Mouse (Mus musculus): Measurements from ENCODE around the gene Rab44. TPM values are rescaled to one million over a fixed set of nuclear protein-coding genes. Genes with fewer than 3 reads are reported as not detected.

Rab44 gene
- polyA plus RNA-seq, 1 experiment from 2014 or later: 0.26 TPM

DNA sequence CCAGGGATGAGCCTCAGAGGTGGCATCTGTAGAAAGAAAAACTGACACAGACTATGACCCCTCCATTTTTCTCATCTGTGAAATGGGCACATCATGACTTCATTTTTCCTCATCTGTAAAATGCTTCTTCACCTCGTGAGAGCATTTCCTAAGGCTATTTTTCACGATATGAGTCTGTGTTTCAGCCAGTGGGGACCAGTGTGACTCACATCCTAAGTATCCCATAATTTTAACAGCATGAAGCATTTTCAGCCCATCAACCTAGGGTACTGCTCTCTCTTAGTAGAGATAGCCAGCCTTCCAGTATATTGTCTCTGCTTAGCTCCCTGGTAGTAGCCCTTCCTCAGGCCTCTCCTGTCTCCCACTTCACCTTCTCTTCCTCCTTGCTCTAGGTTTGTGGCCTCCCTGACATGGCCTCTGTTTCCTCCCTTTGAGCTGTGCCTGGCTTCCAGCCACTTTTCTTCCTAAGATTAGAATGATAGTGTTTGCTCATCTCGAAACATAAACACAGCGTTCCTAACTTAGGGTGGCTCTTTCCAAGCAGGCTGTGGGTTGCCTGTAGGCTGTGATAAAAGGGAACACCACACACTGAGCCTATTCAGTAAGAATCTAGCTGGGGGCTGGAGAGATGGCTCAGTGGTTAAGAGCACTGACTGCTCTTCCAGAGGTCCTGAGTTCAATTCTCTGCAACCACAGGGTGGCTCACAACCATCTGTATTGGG lies 66.6 kb downstream of the Rab44 start:
- Histone ChIP-seq H3K4me3 (no peak overlapping the region), H3K27ac (no peak overlapping the region), H3K9me3 (replicated peaks) (no peaks in the 10 kb centered on the region), H3K4me1 (peaks cover 50% of the 10 kb centered on the region), H3K36me3 (no peaks in the 10 kb centered on the region), H3K27me3 (ENCODE audit: low read depth, poor library complexity, severe bottlenecking) (peaks cover 7% of the 10 kb centered on the region; the same call in 1 of the 2 replicates)
- WGBS: 85% methylated on average over 4 of the region's 4 CpGs
- no peak for DNase-seq (ENCODE audit: low spot score)

DNA sequence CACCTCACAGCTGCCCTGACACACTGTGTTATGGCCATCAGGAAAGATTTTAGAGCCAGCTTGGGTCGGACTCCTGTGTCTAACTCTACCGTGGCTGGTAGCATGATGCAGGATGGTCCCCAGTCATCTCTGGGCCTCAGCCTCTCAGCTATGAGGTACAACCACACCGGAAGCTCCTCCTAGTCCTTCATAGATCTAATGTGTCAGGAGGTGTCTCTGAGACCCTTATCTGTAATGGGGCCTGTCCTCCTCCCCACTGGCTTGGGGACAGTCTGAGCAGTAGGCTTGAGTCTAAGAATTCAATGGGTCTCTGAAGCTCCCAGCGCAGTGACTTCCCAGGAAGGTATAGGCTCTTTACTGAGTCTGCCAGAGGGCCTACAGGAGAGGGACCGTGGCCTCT lies 67.8 kb downstream of the Rab44 start:
- peaks cover 50% of the 10 kb centered on the region for H3K4me1 ChIP-seq
- no peak for DNase-seq (ENCODE audit: low spot score)
- no peaks in the 10 kb centered on the region for H3K9me3 ChIP-seq (replicated peaks)
- 87% methylated on average over 5 of the region's 5 CpGs for WGBS
- no peak overlapping the region for H3K4me3 ChIP-seq
- H3K36me3 ChIP-seq: no peaks in the 10 kb centered on the region
- H3K27me3 ChIP-seq (ENCODE audit: low read depth, poor library complexity, severe bottlenecking): peaks cover 7% of the 10 kb centered on the region; the same call in 1 of the 2 replicates
- H3K27ac ChIP-seq: no peak overlapping the region; the same call in 1 of the 2 replicates

DNA sequence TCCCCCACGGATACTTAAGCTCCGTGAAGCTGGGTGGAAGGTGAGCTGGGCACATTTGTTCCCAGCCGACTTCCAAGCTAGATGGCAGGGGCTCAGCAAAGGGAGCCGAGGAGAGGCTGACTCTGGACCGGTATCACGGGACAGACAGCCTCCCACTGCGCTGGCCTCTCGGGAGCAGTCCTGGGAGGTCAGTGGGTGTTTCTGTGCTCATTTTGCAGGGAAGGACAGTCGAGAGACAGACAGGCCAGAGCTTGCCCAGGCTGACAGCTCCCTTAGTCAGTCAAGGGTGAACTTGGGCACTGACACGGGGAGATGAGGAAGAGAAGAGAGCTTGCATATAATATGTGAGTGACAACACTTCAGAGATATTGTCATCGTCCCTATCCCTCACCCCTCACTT lies 69.2 kb downstream of the Rab44 start:
- 60% methylated on average over 11 of the region's 11 CpGs for WGBS
- no peaks in the 10 kb centered on the region for H3K36me3 ChIP-seq
- no peak overlapping the region for H3K27ac ChIP-seq
- peaks cover 7% of the 10 kb centered on the region; the same call in 1 of the 2 replicates for H3K27me3 ChIP-seq (ENCODE audit: low read depth, poor library complexity, severe bottlenecking)
- no peaks in the 10 kb centered on the region for H3K9me3 ChIP-seq (replicated peaks)
- peaks cover 61% of the 10 kb centered on the region for H3K4me1 ChIP-seq
- no peak for DNase-seq (ENCODE audit: low spot score)
- no peak overlapping the region for H3K4me3 ChIP-seq

DNA sequence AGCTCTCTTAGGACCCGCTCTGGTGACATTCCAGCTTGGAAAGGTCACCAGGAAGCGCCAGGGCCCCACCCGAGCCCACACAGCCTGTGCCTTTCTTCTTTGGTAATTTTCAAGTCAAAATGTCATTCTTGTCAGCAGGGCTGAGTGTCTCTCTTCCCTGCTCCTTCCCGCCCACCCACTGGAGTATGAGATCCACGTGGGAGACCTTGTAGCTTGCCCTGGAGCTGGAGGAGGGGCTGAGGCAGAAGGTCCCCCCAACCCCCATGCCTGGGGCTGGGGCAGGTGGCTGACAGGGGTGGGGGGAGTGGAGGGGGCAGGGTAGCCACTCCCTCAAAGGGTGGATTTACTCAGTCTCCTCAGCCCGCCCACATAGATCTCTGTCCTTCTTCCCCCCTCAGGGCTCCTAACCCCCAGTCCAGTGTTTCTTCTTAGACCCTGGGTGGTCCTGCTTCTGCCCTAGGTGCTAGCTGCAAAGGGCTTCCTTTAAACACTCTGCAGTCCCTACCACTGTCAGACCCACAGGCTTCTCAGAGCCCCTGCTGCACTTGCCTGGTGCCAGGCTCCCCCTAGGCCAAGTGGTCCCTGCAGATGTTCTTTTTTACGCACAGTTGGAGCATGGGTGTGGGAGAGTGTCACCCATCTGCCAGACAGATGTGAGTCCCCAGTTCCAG lies 71.6 kb downstream of the Rab44 start:
- H3K4me3 ChIP-seq: no peak overlapping the region
- H3K9me3 ChIP-seq (replicated peaks): no peaks in the 10 kb centered on the region

DNA sequence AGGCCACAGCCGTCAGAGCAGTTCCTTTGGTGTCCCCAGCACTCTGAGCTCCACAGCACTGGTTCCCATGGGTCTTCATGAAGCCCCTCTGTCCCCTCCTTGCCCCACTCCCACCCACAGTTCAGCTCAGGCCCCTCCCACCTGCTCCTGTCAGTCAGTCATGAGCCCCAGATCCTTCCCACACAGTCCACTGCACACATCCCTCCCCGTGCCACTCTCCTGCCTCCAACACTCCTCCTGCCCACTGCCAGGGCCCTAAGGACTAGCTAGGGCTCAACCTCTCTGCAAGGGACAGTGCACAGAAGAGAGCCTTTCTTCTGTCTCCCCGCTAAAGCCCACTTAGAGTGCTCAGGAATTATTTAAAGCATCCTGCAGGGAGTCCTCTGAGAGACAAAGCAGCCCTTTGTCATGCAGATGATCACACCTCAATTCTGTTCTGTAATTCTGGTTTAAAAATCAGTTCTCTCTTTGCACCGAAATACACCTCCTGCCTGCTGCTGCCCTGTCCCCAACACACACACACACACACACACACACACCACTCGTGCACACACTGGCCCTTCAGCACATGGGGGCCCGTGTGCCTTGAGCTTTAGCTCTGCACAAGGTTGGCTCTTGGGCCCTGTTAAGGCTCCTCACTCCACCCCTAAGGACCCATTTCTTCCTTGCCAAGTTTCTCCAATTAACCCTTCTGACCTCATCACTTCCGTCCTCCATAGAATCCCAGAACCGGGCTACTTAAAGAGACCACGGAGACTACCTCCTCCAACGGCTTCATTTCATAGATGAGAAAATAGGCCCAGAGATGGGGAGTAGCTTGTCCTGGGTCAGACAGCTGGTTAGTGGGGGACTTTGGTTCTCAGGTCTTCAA lies 73.3 kb downstream of the Rab44 start:
- H3K4me3 ChIP-seq: 0 out of 2 replicates have a peak overlapping the region, but pooled peaks have one; percentile 7
- peaks cover 75% of the 10 kb centered on the region for H3K4me1 ChIP-seq

More for the DNA sequence above, 71.6 kb downstream of the Rab44 start:
- Histone ChIP-seq H3K4me1 (peaks cover 73% of the 10 kb centered on the region), H3K27ac (peak overlapping the region; percentile 73), H3K27me3 (ENCODE audit: low read depth, poor library complexity, severe bottlenecking) (peaks cover 13% of the 10 kb centered on the region; the same call in 1 of the 2 replicates), H3K36me3 (no peaks in the 10 kb centered on the region)
- no peak for DNase-seq (ENCODE audit: low spot score)
- 41% methylated on average over 7 of the region's 7 CpGs for WGBS

DNA sequence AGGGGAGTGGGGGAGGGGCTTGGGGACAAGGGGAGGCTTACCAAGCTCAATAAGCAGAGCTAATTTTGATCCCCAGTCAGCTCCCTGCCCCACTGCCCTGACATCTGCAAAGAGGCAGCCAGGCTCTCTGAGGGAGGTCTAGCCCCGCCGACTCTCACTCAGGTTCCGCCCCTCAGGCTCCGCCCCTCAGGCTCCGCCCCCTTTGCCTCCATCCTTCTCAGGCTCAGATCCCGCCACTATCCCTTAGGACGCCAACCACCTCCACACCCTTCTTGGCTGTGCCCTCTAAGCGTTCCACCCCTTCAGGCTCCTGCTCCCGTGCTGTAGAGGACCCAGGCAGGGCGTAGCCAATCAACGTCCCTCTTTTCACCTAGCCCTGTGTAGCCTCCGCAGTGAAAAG lies 75.0 kb downstream of the Rab44 start:
- Histone ChIP-seq H3K27me3 (ENCODE audit: low read depth, poor library complexity, severe bottlenecking) (0 out of 2 replicates have a peak, but pooled peaks cover 6% of the 10 kb centered on the region), H3K9me3 (replicated peaks) (no peaks in the 10 kb centered on the region), H3K4me1 (peaks cover 74% of the 10 kb centered on the region), H3K4me3 (peak overlapping the region; percentile 37), H3K27ac (peak overlapping the region; percentile 80), H3K36me3 (no peaks in the 10 kb centered on the region)
- 3% methylated on average over 12 of the region's 12 CpGs for WGBS
- DNase-seq (ENCODE audit: low spot score): peak; percentile 72

More for the DNA sequence above, 73.3 kb downstream of the Rab44 start:
- no peak for DNase-seq (ENCODE audit: low spot score)
- Histone ChIP-seq H3K27ac (peak overlapping the region; percentile 80), H3K9me3 (replicated peaks) (no peaks in the 10 kb centered on the region), H3K27me3 (ENCODE audit: low read depth, poor library complexity, severe bottlenecking) (peaks cover 13% of the 10 kb centered on the region; the same call in 1 of the 2 replicates), H3K36me3 (no peaks in the 10 kb centered on the region)
- WGBS: 28% methylated on average over 10 of the region's 10 CpGs

DNA sequence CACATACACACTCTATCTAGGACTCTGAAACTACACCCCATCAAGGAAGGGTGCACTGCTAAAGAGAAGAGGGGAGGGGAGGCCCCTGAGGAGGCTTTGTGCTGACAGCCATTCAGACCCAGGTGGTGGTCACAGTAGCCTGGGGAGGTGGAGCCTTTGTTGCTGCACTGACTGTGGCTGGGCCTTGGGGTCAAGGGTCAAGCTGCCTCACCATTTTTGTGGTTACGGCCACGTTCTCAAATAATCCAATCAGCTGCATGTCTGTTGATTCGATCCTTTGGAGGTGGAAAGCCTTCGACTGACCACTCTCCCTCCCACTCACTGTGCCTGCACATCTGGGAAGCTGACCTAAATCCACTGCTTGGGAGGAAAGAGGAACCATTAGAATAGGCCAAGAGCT lies 81.6 kb downstream of the Rab44 start:
- WGBS: 36% methylated on average over 4 of the region's 4 CpGs
- peaks cover 35% of the 10 kb centered on the region for H3K4me1 ChIP-seq
- H3K36me3 ChIP-seq: no peaks in the 10 kb centered on the region
- H3K27ac ChIP-seq: no peak overlapping the region
- no peak overlapping the region for H3K4me3 ChIP-seq
- no peaks in the 10 kb centered on the region for H3K9me3 ChIP-seq (replicated peaks)
- H3K27me3 ChIP-seq (ENCODE audit: low read depth, poor library complexity, severe bottlenecking): no peaks in the 10 kb centered on the region
- no peak for DNase-seq (ENCODE audit: low spot score)

Other genes with a start within 250 kb of the Rab44 start
- gene 4930539E08Rik, start 198.8 kb upstream of the Rab44 start, polyA plus RNA-seq (2016; fragmentation: Nextera tagmentation; extraction: Ambion mirVana): 0.05 and 0.10 TPM in 2 replicates
- 0.24 and 0.45 TPM in 2 replicates for gene Pxt1, start 170.3 kb upstream of the Rab44 start, polyA plus RNA-seq (2016; fragmentation: Nextera tagmentation; extraction: Ambion mirVana)
- 121 and 129 TPM in 2 replicates for gene Kctd20, start 162.2 kb upstream of the Rab44 start, polyA plus RNA-seq (2016; fragmentation: Nextera tagmentation; extraction: Ambion mirVana)
- gene Stk38, start 106.2 kb upstream of the Rab44 start, polyA plus RNA-seq (2016; fragmentation: Nextera tagmentation; extraction: Ambion mirVana): 116 and 131 TPM in 2 replicates
- gene Srsf3, start 81.5 kb upstream of the Rab44 start, polyA plus RNA-seq (2016; fragmentation: Nextera tagmentation; extraction: Ambion mirVana): 820 and 832 TPM in 2 replicates
- gene Cdkn1a, start 23.2 kb upstream of the Rab44 start, polyA plus RNA-seq (2016; fragmentation: Nextera tagmentation; extraction: Ambion mirVana): 22.2 and 28.8 TPM in 2 replicates
- 2.0 and 3.2 TPM in 2 replicates for gene Cpne5, start 124.0 kb downstream of the Rab44 start, polyA plus RNA-seq (2016; fragmentation: Nextera tagmentation; extraction: Ambion mirVana)
- 239 and 250 TPM in 2 replicates for gene Ppil1, start 150.0 kb downstream of the Rab44 start, polyA plus RNA-seq (2016; fragmentation: Nextera tagmentation; extraction: Ambion mirVana)
- 47.9 and 52.9 TPM in 2 replicates for gene BC004004, start 154.6 kb downstream of the Rab44 start, polyA plus RNA-seq (2016; fragmentation: Nextera tagmentation; extraction: Ambion mirVana)
- gene Pi16, start 203.5 kb downstream of the Rab44 start, polyA plus RNA-seq (2016; fragmentation: Nextera tagmentation; extraction: Ambion mirVana): 0.34 and 0.35 TPM in 2 replicates
- gene Mtch1, start 233.8 kb downstream of the Rab44 start, polyA plus RNA-seq (2016; fragmentation: Nextera tagmentation; extraction: Ambion mirVana): 234 and 286 TPM in 2 replicates
- gene Fgd2, start 246.8 kb downstream of the Rab44 start, polyA plus RNA-seq (2016; fragmentation: Nextera tagmentation; extraction: Ambion mirVana): 6.4 and 6.7 TPM in 2 replicates